Mouse (Mus musculus) cerebellum, adult (tissue): ENCODE measurements around the gene Acbd4.

Experiments used
- ATAC-seq: cut with Nextera tagmentation; 2 replicates; pipeline ENCODE4 v1.9.2; 2017; ENCODE audit warnings: mild to moderate bottlenecking, moderate library complexity, mixed read lengths; ENCODE audit not compliant: insufficient number of reproducible peaks, low FRiP score, low TSS enrichment

The Acbd4 gene

DNA sequence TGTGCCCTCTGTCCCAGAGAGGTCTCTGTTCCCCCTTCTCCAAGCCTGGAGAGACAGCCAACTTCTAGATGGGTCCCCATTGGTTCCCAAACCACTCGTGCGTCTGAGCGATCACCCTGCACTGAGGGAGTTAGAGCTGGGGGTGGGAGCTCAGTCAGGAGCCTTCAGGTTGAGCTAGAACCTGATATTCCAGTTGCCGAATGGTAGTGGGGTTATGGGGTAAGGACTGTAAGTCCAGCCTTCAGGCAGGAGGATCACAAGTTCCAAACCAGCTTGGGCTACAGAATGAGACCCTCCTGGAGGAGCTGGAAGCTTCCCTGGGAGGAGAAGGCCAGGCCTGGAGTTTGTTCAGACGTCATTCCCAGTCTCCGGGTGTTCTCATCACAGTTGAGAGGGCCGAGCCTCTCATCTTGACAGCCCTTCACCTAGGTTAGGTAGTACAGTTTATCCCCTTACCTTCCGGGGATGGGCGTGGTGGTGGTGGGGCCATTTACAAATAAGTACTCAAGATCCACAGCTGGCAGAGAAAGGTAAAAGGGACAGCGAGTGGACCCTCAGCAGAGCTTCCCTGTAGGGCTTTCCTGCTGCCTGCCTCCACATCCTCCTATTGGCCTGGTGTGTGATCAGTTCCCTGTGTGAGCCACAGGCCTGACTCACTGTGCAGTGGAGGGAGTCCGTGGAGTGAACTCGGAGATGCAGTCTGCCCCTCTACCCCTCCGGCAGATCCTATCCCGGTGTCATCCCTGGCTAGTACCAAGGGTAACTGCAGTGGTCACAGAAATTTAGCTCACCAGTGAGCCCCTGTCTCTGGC is 38.7 kb downstream of the Acbd4 start:
- ATAC-seq, result no peak

DNA sequence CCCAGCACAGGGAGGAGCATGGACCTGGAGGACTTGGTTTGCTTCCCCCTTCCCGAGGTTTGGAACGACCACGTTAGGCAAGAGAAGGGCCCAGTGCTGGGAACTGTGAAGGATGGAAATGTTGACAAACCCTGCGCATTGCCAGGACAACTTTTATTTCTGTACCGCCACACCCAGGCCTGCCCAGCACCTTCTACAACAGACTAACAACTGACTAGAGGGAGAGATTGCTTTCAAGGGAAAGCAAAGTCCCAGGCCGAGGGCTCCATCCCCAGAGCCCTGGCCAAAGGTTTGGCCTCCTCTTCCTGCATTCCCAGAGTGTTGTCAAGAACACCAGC is 39.2 kb downstream of the Acbd4 start:
- no peak for ATAC-seq

DNA sequence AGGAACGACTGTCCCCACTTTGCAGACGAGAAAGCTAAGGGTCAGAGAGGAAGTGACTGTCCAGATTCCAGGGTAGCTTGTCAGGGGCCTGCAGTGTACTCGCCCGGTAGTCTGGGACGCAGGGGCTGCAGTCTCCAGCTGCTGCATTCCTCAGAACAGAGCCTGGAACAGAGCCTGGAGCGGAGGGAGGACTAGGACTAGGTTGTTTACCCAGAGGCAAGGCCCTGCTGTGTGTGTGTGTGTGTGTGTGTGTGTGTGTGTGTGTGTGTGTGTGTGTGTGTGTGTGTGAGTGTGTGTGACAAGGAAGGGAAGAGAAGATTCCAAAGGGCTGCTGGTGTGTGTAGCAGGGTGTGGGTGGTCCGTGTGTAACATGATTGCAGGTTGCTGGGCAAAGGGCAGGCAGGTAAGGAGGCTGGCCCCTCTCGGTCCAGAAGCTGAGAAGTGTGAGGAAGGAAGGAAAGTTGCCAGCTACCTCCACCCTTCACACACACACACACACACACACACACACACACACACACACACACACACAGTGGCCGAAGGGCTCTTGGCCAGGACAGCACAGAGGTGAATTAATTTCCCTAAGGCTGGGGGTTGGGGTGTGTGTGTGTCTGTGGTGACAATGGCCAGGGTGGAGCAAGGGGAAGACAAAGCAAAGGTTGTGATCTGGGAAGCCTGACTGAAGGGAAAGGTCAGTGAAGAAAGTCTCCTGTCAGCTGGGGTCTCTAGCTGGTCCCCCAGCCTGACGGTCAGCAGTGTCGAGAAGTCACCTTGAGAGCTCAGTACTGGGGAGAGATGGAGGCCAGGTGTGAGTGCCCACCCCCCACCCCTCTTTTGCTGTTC is 39.8 kb downstream of the Acbd4 start:
- no peak for ATAC-seq

DNA sequence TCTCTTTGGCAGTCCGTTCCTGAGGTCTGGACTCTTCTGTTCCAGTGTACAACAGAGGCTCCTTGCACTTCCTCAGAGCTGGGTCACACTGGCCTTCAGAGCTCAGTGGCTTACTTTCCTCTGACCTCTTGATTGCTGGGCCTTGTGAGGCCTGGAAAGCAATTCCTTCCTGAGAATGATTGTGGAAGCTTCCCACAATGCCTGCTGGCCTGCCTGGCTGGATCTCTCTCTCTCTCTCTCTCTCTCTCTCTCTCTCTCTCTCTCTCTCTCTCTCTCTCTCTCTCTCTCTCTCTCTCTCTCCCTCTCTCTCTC is 40.4 kb downstream of the Acbd4 start:
- no peak for ATAC-seq

DNA sequence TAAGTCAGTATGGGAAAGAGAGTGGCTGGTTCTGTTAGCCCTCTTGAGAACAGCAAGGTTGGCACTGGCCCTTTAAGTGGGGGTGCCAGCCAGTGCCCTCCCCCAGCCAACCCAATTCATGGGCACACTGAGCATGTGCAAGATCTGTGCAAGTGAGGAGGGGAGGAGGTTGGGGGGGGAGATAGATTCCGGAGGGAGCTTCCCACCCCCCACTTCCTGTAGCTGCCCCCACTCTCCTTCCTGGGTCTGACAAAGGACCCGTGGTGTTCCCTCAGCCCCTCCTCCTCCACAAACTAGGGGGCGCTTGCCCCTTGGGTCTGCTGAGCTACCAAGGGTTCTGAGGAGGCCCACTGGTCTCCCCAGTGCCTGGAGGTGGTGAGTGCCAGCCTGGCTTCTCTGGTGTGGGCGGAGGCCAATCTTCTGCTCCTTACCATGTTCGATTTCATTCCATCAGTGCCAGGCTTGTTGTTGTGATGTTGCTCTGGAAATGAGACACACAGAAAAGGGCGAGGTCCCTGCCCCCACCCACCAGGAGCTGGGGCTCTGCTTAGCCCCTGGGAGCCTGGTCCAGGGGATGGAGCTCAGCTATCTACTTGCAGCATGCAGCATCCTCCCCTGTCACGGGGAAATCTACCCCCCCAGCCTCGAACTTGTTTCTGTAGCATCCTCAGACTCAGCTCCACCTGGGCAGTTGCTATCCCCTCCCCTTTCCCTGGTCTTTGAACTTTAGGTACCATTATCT is 41.1 kb downstream of the Acbd4 start:
- peak; percentile 90 for ATAC-seq

DNA sequence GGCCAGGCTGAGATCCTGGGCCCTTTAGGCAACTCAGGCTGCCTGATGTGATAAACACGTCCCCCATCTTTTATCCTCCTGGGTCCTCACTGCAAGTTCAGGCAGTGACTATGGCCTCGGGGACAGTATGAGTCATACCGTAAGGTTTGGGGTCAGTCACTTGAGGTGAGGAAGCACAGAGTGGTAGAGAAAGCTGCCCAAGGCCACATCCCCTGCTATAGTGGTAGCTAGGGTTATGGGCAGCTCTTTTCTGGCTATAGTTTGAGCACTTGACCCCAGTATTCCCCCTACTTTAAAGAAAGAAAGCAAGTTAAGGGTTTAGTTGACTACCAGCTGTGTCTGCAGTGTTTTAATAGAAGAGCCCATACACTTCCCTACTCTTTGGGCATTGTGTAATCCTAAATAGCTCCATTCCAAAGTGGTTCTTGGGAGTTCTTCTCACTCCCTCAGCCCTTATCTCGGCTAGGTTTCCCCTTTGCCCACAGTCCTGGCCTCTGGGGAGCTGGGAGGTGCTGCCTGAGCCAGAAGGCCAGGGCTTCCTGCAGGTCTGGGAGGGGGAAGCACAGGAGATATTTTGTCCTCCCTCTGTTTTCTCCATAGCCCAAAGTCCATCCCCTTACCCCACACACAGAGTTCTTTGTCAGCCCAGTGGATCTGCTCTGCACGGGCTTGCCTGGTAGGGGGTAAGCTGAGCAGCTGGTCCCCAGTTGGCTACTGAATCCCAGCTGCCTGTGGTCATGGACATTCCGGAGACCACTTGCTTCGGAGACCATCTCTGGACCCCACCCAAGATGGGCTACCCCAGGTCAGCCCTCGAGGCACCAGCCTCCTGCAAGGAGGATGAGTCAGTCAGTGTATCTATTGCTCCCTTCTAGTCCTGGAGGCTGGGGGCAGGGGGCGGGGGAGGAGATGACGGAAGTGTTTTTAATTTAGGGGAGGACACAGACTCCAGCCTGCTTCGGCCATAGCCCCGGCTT is 43.1 kb downstream of the Acbd4 start:
- ATAC-seq, result no peak

DNA sequence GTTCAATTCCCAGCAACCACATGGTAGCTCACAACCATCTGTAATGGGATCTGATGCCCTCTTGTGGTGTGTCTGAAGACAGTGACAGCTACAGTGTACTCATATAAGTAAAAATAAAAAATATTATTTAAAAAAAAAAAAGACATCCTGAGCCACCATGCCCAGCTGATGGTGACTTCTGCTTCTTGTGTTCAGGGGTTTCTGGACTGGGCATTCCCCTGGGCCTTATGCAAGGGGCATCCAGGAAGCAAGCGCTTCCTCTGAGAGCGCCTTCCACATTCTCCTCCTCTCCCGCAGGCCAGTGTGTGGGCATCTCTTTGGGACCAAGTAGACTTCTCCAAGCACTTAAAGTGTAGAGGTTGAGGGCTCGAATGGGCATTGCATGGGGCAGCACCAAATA is 44.9 kb downstream of the Acbd4 start:
- no peak for ATAC-seq

DNA sequence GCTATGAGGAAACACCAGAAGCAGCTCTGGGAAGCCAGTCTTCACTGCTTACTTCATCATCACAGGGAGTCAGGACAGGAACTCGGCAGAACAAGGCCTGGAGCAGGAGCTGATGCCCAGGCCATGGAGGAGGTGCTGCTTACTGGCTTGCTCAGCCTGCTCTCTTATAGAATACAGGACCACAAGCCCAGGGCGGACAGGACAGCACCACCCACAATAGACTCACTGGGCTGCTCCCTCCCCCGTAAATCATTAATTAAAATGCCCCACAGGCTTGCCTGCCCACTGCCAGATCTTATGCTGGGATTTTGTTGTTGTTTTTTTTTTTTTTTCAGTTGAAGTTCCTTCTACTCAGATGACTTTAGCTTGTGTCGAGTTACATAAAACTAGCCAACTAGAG is 46.3 kb downstream of the Acbd4 start:
- ATAC-seq, result no peak

DNA sequence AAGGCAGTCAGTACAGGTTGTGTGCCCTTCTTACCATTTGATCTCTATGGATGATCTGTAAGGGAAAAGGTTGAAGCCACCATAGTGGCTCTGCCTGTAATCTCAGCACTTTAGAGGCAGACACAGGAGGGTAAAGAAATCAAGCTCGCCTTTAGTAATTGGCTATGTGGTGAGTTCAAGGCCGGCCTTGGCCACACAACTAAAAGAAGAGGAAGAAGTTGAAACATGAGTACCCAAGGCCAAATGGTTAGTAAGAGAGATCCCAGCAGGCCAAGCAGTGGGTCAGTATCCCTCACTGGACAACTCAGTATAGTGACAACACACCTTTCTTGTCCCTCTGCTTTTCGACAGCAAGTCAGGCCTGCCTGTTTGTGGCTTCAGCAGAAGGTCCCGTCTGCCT is 48.3 kb downstream of the Acbd4 start:
- ATAC-seq, result no peak

DNA sequence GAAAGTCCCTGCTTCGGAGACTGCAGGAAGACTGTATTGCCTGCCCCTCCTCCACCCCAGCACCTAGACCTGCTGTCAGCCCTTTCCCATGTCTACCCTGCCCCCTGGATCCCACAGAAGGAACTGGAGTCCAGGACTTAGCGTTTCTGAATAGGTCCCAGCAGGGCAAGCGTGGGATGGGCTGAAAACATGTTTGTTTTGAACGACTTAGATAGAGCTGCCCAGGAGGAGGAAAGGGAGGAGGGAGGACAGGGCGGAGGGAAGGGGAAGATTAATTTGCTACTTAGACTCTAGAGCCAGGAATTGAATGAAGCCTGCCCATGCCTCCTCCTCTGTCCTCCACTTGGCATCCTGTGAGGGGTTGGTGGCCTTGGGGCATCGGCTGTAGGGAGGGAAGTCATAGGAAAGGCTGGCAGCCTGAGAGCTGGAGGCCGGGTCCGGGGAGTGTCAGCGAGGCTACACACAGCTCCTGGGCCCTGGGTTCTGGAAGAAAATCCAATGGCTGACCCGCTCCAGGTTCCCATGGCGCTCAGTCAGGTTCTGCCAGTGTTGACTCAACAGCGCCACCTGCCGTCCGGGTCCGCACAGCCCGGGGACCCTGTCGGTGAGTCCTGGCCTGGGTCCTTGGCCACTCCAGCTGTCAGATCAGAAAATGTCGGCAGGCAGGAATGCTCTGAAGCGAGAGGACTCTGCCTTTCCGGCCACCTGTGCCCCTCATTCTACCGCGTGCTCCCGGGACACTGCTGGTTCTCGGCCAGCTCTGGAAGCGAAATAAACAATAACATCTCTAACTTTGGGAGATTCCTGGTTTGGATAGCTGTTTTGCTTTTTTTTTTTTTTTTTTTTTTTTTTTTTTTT is 57.4 kb downstream of the Acbd4 start:
- ATAC-seq, result peak; percentile 90

DNA sequence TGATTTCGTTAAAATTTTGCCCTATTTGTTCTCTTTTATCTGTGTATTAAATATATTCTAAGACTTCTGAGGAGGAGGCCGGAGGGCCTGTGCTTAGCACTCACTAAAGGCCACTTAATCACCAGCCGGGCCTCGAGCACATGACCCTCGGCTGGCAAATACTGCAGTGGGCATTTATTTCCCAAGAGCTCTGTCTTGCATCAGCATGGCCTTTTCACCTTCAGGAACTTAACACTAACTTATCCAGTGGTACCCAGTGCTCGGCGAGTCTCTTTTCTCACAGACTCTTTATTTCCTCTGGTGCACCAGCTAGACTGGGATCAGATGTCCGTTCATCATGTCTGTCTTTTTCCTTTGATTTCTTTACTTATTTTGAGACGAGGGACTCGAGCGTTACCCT is 59.3 kb downstream of the Acbd4 start:
- ATAC-seq, result no peak

DNA sequence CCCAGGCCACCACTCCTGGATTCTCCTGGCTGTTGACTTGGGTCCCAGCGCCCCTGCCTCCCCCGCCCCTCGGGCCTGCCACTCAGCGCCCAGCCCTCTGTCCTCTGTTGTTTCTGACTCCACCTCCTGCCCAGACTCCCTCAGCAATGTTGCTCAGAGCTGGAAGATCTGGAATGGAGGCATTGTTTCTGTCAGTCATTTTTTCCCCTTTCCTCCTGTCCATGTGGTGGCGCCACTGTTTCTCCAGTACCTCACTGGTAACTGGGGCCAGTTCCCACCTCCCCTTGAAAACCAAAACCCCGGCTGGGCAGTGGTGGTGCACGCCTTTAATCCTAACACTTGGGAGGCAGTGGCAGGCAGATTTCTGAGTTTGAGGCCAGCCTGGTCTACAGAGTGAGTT is 60.0 kb downstream of the Acbd4 start:
- no peak for ATAC-seq
